Mouse (Mus musculus) gastrocnemius, adult 2 months (tissue): ENCODE data around the gene Mief1. TPM values are rescaled to one million over a fixed set of nuclear protein-coding genes. Genes with fewer than 3 reads are reported as not detected.

Experiments
- DNase-seq: peaks from one replicate; pipeline ENCODE4 v3.0.0; 2022
- H3K27ac ChIP-seq: fragments of 200-600 bp; 2 replicates; pipeline ENCODE4 v1.8.1; 2022; ENCODE audit warnings: mild to moderate bottlenecking
- H3K4me3 ChIP-seq: fragments of 200-600 bp; 2 replicates; pipeline ENCODE4 v1.8.1; 2022; ENCODE audit warnings: mild to moderate bottlenecking, moderate library complexity
- CTCF ChIP-seq: fragments of 200-600 bp; IDR thresholded peaks from 2 replicates; pipeline ENCODE4 v1.8.1; 2022; ENCODE audit warnings: antibody characterized with exemption, mild to moderate bottlenecking, moderate library complexity
- intact Hi-C: fragments of 180-260 bp; cut with DNase I; formaldehyde crosslinking; loops from one replicate; pipeline ENCODE4 v1.15.1; 2025
- total RNA-seq, 2 experiments: library from RNA; stranded (reverse); gene quantifications; 2 replicates each; pipeline ENCODE4 v1.2.3; 2021

Mief1 gene
- total RNA-seq, 2 experiments from 2014 or later: 20.6 to 24.6 TPM

DNA sequence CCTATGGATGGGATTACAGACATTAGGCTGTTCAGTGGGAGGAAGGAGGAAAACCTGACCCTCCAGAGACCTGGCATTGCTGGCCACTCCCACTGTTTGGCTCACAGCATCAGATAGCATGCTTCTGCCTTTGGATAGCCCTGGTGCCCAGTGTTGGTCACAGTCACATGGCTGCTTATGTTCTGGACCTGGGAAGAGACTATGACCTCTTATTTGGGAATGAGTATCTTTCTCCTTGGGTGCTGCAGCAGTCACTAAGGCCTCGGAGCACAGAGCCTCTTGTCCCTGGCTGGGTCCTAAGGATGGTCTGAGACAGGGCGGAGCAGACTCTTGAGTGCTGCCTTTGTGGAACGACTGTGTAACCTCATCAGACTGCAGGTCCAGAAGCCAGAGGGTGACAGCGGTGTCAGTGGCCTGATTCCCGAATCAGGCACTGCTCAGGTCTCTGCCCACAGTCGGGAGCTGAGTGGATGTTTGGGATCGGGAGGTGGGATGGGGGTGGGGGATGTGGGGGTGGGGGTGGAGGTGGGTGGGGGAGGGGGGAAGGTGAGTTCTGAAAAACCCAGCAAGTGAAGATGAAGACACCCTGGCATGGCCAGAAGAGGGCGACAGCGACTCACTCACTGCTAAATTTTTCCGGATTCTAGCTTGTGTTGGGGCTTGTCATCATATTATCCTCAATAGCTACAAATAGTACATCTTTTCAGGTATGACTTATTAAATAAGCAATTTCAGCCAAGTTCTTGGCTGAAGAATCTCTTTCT, 17.9 kb upstream of the Mief1 start:
- TF ChIP-seq CTCF: peak; percentile 56
- Histone ChIP-seq H3K27ac (no peak overlapping the region), H3K4me3 (no peak overlapping the region)
- DNase-seq: no peak
- intact Hi-C loops: no loop called here

DNA sequence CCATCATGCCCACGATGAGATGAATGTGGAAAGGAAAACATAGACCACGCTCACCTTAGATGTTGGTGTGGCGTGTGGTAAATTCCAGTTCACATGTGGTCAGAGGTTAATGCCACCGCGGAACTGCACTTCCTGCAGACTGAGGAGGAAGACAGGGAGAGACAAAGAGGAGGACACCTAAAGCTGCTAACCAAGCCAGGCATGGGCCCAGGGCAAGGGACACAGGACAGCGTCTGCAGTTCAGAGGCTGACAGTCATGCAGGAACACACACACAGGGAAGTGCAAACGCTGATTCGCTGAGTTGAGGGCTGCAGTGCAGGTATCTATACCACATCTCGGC, 17.4 kb upstream of the Mief1 start:
- no peak for TF ChIP-seq CTCF
- Histone ChIP-seq H3K27ac (no peak overlapping the region), H3K4me3 (no peak overlapping the region)
- intact Hi-C loops: no loop called here
- DNase-seq: no peak

DNA sequence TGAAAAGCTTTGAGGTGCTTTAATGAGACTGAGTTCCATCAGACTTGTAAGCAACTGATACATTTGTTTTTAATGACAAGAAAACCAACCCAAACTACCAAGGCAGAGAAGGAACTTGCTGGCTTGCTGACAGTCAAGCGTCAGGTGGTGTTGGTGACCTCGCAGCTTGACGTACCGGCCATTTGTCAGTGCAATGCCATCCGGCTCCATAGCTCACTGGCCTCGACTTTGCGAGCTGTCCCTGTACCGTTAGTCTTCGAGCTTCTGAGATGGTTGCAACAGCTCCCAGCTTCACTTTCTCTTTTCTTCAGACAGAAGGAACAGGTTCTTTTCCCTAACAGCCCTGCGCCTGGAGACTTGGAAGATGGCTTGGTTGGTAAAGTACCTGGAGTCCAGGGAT, 16.3 kb upstream of the Mief1 start:
- DNase-seq: no peak
- intact Hi-C loops: no loop called here
- Histone ChIP-seq H3K27ac (no peak overlapping the region), H3K4me3 (no peak overlapping the region)
- TF ChIP-seq CTCF: no peak

DNA sequence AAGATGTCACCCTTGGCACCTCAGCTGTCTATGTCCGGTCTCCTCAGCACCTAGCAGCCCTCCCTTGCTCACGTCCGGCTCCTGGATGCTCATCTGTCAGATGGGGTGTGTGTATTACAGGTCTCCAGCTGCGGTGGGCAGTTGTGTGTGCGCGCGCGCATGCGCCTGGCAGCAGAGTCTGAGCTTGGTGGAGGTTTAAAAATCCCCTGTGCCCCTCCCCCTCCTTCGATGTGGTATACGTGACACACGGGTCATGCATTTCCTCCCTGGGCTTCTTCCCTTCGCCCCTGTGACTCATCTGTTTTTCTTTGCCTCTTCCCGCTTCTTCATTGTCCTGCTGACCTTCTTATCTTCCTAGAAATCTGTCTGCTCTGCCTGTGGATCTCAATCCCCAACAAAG, 14.6 kb upstream of the Mief1 start:
- TF ChIP-seq CTCF: no peak
- H3K4me3 ChIP-seq: no peak overlapping the region
- no peak for DNase-seq
- intact Hi-C loops: no loop called here
- no peak overlapping the region for H3K27ac ChIP-seq

DNA sequence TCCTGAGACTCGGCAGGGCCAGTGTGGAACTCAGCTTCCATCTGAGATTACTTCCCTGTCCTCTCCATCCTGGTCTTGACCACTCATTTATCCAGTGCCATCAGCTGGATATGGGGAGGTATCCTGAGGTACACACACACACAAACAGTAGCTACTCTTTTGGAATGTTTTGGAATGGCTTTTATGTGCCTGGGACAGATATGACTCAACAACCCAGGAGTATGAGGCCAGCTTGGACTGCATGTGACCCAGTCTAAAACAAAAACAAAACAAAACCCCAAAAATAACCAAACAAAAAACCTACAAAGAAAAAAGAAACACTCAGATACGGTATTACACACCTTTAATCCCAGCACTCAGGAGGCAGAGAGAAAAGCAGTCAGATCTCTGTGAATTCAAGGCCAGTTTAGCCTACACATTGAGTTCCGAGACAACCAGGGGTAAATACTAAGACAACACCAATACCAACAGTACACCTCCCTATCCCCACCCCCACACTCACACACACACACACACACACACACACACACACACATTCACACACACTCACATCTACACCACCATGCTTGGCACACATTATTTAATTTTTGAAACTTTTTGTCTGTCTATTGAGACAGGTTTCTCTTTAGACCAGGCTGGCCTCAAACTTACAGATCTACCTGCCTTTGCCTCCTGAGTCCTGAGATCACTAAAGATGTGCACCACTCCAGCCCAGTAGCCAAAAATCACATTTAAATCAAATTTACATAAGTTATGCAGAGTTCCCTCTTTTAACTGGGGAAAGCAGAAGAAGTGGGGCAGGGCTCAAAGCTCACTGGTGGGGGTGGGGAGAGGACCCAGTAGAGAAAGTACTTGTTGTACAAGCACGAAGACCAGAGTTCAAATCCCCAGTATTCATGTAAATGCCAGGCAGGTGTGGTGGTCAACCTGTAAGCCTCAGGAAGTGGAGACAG, 13.8 kb upstream of the Mief1 start:
- no peak for TF ChIP-seq CTCF
- intact Hi-C loops: no loop called here
- no peak for DNase-seq
- no peak overlapping the region for H3K27ac ChIP-seq
- no peak overlapping the region for H3K4me3 ChIP-seq

DNA sequence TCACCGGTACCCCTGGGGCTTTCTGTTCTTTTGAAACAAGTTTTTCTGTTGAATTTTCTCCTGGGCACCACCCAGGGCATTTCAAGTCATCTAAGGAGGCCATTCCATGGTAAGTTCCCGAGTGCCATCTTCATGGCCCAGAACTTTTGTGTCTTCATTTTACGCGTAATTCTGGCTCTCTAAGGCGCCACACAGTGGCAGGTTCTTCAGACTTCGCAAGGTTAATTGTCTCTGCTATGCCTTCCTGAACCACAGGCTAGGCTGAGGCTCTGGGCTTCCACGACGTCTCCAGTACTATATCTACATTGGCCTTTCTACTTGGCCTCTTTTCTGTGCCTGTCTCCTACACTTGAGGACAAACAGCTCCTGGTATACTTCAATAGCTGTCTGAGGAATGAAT, 12.8 kb upstream of the Mief1 start:
- H3K4me3 ChIP-seq: no peak overlapping the region
- intact Hi-C loops: no loop called here
- DNase-seq: no peak
- H3K27ac ChIP-seq: no peak overlapping the region
- TF ChIP-seq CTCF: no peak

DNA sequence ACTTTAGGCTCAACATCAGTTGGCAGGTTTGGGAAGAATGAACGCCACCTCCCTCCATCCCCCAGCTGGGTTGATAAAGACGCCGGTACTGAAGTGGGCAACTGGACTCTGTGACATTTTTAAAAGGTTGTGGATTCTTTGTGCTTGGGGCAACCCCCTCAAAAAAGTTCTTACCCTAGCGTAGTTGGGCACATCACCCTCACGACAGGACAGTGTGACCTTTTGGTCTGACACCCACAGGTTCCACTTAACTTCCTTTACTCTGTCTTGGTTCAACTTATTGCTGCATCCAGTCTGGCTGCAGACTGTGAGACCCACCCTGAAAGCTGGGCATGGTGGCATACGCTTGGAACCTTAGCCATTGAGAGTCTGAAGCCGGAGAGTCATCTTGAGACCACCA, 10.1 kb upstream of the Mief1 start:
- DNase-seq: no peak
- no peak overlapping the region for H3K4me3 ChIP-seq
- TF ChIP-seq CTCF: no peak
- intact Hi-C loops: no loop called here
- no peak overlapping the region for H3K27ac ChIP-seq

DNA sequence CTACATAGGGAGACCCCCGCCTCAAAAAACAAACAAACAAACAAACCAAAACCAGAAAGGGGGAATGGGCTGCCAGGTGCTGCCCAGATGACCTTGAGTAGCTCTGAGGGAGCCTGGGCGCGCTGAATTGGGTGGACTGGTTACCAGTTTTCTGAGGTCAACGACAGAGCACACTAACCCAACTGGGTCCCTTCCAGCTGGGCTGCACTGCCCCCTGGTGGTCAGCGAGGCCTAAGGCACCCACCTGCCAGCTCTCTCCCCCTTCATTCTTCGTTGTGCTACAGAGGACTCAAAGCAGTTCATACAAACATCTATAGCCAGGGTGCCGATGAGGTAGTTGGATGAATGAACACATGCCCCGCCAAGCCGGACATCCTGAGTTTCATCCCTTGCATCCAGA, 8.6 kb upstream of the Mief1 start:
- Histone ChIP-seq H3K27ac (no peak overlapping the region), H3K4me3 (no peak overlapping the region)
- intact Hi-C loops: loop anchor here (1.0 to 5.0 kb wide), 2 partner anchors 36 to 133 kb away; partner anchors contain the start of genes Rpl3 and Syngr1
- DNase-seq: peak; percentile 82
- TF ChIP-seq CTCF: peak; percentile 90

DNA sequence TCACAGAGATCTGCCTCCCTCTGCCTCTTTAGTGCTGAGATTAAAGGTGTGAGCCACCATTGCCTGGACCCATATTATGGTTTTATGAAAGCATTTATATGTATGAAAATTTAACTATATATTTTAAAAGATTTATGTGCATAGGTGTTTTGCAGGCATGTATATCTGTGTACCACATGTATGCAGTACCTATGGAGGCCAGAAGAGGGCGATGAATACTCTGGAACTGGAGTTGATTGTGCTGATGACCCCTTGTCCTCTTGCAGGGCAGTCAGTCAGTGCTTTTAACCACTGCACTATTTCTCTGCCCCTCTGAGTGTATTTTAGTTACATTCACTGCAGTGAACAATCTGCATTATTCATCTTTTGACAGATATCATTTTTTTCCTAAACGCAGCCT, 8.0 kb upstream of the Mief1 start:
- Histone ChIP-seq H3K4me3 (no peak overlapping the region), H3K27ac (no peak overlapping the region)
- peak; percentile 58 for DNase-seq
- peak; percentile 66 for TF ChIP-seq CTCF
- intact Hi-C loops: loop anchor here (1.0 to 5.0 kb wide), 2 partner anchors 36 to 133 kb away; partner anchors contain the start of genes Rpl3 and Syngr1

DNA sequence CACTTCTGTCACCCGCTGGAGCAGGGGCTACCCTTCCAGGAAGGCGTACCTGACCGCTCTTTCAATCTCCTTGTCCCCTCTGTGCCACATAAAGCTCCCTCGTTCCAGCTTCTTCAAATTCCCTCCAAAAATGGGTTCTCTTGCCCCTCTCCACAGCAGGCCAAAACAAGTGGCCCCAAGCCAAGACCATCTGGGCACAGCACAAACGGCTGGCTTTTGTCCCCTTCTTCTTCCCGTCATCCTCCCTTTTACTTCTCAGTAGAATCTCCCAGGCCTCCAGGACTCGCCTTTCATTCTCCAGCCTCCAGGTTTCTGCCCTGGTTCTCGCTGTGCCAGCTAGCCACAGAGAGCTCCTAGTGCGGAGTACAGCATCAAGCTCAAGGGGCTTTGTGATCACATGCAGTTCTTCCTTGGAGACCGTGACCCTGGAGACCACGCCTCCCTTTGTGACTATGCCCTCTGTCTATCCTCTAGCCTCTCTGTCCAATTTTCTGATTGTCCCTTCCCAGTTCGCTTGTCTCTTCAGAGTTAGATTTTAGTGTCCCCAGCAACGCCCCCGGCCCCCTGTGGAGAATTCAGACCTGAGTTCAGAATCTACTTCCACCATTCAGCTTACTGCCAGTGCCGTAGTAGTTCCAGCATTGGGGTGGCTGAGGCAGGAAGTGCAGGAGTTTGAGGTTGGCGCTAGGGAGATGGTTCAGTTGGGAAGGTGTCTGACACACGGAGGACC, 5.6 kb upstream of the Mief1 start:
- no peak for DNase-seq
- Histone ChIP-seq H3K4me3 (no peak overlapping the region), H3K27ac (no peak overlapping the region)
- TF ChIP-seq CTCF: no peak
- intact Hi-C loops: loop anchor here (5.0 kb wide), 1 partner anchor 136 kb away; the partner anchor contains the start of genes Rpl3 and Syngr1

DNA sequence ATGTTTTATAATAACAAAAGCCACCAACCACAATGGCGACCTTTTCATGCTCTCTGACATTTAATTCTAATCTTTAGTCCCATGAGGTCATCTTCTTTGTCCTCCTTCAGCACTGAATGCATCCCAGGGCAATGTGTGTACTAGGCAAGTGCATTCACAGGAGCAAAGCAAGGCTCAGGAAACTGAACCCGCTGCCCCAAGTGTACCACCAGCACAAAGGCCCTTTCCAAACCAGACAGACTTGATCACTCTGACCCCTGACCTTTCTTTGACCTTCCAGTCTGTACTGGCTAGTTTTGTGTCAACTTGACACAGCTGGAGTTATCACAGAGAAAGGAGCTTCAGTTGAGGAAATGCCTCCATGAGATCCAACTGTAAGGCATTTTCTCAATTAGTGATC, 1.5 kb upstream of the Mief1 start:
- intact Hi-C loops: loop anchor here (10.0 kb wide), 1 partner anchor 288 kb away; no protein-coding TSS in a partner anchor
- H3K4me3 ChIP-seq: no peak overlapping the region
- DNase-seq: no peak
- no peak for TF ChIP-seq CTCF
- H3K27ac ChIP-seq: no peak overlapping the region

DNA sequence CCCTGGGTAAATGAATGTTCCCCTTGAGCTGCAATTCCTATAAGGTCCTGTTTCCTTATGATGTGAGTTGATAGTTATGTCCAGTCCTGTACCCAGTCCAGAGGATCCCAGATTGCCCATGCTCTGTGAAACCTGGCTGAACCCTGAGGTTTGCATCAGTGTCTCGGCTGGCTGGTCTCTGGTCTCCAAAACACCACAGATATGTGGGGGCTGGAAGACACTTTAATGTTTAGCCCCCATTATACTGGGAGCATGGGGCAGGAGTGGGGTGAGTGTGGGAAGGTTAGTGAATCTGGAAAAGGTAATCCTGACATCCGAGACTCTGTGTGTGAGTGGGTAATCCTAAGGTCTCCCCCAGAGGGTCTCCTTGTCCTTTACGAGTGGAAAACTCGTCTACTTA, 765 bp upstream of the Mief1 start:
- intact Hi-C loops: loop anchor here (10.0 kb wide), 1 partner anchor 288 kb away; no protein-coding TSS in a partner anchor
- no peak for DNase-seq
- Histone ChIP-seq H3K4me3 (peak overlapping the region; percentile 99), H3K27ac (peak overlapping the region; percentile 91)
- TF ChIP-seq CTCF: no peak
